Mouse (Mus musculus): ENCODE data around the gene S100pbp. TPM values are rescaled to one million over a fixed set of nuclear protein-coding genes. Genes with fewer than 3 reads are reported as not detected.

S100pbp gene
- total RNA-seq, 2 experiments from 2014 or later, result 36.8 to 37.0 TPM

GRCm38 (mm10) chr4:129107348-129107899, 82.1 kb downstream of the S100pbp start:
- no peak for DNase-seq (ENCODE audit: low spot score in 2 of 2)

GRCm38 (mm10) chr4:129106073-129106472, 83.5 kb downstream of the S100pbp start:
- DNase-seq (ENCODE audit: low spot score in 2 of 2), result no peak

GRCm38 (mm10) chr4:129105356-129105755, 84.2 kb downstream of the S100pbp start, which contains the start of gene Tmem54:
Gene Tmem54, plus strand, starts transcription at chr4:129105548.
- DNase-seq (ENCODE audit: low spot score in 2 of 2), result no peak

- DNase-seq (ENCODE audit: low spot score in 2 of 2), result no peak
These were observed 87.2 kb downstream of the S100pbp start for GRCm38 (mm10) chr4:129102133-129102829.

Other genes starting within 250 kb of the S100pbp start
- gene Azin2, start 227.3 kb downstream of the S100pbp start, total RNA-seq (2021), result 10 to 100 TPM; 27.7 to 31.0 TPM
- gene Ak2, start 197.8 kb downstream of the S100pbp start, total RNA-seq (2021), result 10 to 100 TPM; 32.3 to 34.3 TPM
- 10 to 100 TPM; 64.5 to 68.8 TPM for gene Rnf19b, start 131.5 kb downstream of the S100pbp start, total RNA-seq (2021)
- gene Tmem54, start 84.2 kb downstream of the S100pbp start, total RNA-seq (2021), result not detected
- gene Hpca, start 67.7 kb downstream of the S100pbp start, total RNA-seq (2021), result 100 to 1,000 TPM; 910 to 956 TPM
- gene Fndc5, start 52.7 kb downstream of the S100pbp start, total RNA-seq (2021), result 10 to 100 TPM; 41.4 to 42.9 TPM
- gene Yars, start within 50 bp of the S100pbp start, total RNA-seq (2021), result 100 to 1,000 TPM in 1 of 2 experiments, 10 to 100 TPM in 1; 99.0 to 109 TPM
- gene C77080, start 71.7 kb upstream of the S100pbp start, total RNA-seq (2021), result 10 to 100 TPM; 11.4 to 12.1 TPM
- 1 to 10 TPM; 1.6 to 1.7 TPM for gene Sync, start 97.9 kb upstream of the S100pbp start, total RNA-seq (2021)
- 100 to 1,000 TPM; 124 to 139 TPM for gene Rbbp4, start 145.6 kb upstream of the S100pbp start, total RNA-seq (2021)
- gene Zbtb8os, start 146.0 kb upstream of the S100pbp start, total RNA-seq (2021), result 10 to 100 TPM; 26.9 to 30.2 TPM
- 1 to 10 TPM; 7.8 to 8.0 TPM for gene Zbtb8a, start 188.4 kb upstream of the S100pbp start, total RNA-seq (2021)

Data from layer of hippocampus, postnatal 10 days (tissue).